Mouse (Mus musculus) limb, embryonic 14.5 days (tissue): ENCODE measurements around the gene Rnf121. TPM values are rescaled to one million over a fixed set of nuclear protein-coding genes. Genes with fewer than 3 reads are reported as not detected.
A peak's percentile ranks its signal among the peaks of the same experiment; 100 is the strongest.

Experiments
- ATAC-seq: fragments of 200-750 bp; cut with Nextera tagmentation; 2 replicates; pipeline ENCODE4 v1.8.0; 2017; ENCODE audit warnings: low read depth, moderate number of reproducible peaks, moderate TSS enrichment; ENCODE audit not compliant: low FRiP score
- DNase-seq: peaks from one replicate; pipeline ENCODE4 v3.0.0-alpha.2; 2015; ENCODE audit warnings: low spot score
- H3K27ac ChIP-seq: fragments of 300-500 bp; sonication (generic); replicated peaks from 2 replicates; pipeline ENCODE4 v1.5.1; 2014; ENCODE audit warnings: low read depth, mild to moderate bottlenecking, low read length, moderate library complexity, mixed read lengths
- H3K27me3 ChIP-seq: fragments of 300-500 bp; sonication (generic); 2 replicates; pipeline ENCODE4 v1.6.1; 2014; ENCODE audit warnings: low read length, mixed read lengths; ENCODE audit not compliant: control insufficient read depth, insufficient read depth
- H3K36me3 ChIP-seq: fragments of 300-500 bp; sonication (generic); 2 replicates; pipeline ENCODE4 v1.6.1; 2014; ENCODE audit warnings: mild to moderate bottlenecking, low read length, moderate library complexity, mixed read lengths; ENCODE audit not compliant: control insufficient read depth, insufficient read depth
- H3K4me1 ChIP-seq: fragments of 300-500 bp; sonication (generic); 2 replicates; pipeline ENCODE4 v1.6.1; 2014; ENCODE audit warnings: antibody characterized with exemption, low read length, mixed read lengths; ENCODE audit not compliant: control insufficient read depth, insufficient read depth
- H3K4me2 ChIP-seq: fragments of 300-500 bp; sonication (generic); replicated peaks from 2 replicates; pipeline ENCODE4 v1.6.1; 2014; ENCODE audit warnings: low read depth, mild to moderate bottlenecking, low read length, moderate library complexity; ENCODE audit not compliant: severe bottlenecking
- H3K4me3 ChIP-seq: fragments of 300-500 bp; sonication (generic); replicated peaks from 2 replicates; pipeline ENCODE4 v1.5.1; 2014; ENCODE audit warnings: low read length
- H3K9ac ChIP-seq: fragments of 300-500 bp; sonication (generic); 2 replicates; pipeline ENCODE4 v1.6.1; 2014; ENCODE audit warnings: mild to moderate bottlenecking, low read depth, low read length, moderate library complexity; ENCODE audit not compliant: severe bottlenecking
- H3K9me3 ChIP-seq: fragments of 300-500 bp; sonication (generic); 2 replicates; pipeline ENCODE4 v1.6.1; 2016; ENCODE audit warnings: low read length; ENCODE audit not compliant: control insufficient read depth
- POLR2A ChIP-seq: fragments of 200-500 bp; IDR thresholded peaks from 2 replicates; pipeline ENCODE4 v1.8.0; 2012; ENCODE audit warnings: inconsistent platforms, mild to moderate bottlenecking, moderate library complexity, borderline replicate concordance; ENCODE audit not compliant: insufficient read depth, insufficient read length; ENCODE audit errors: extremely low read depth
- WGBS: fragments of 180-500 bp; shearing (Covaris S2); extraction: QIAGEN DNeasy Blood & Tissue Kit; methylation state at CpG from one replicate; pipeline ENCODE4 v1.1.7; 2014; 5-methylcytosine and 5-hydroxymethylcytosine counted together
- polyA plus RNA-seq, 2 experiments: library from polyadenylated mRNA; depleted of rRNA in 1 of 2; stranded (reverse) in 1 of 2; unstranded in 1 of 2; fragments of >200 nt; fragmentation: Nextera tagmentation in 1 of 2; extraction: Ambion mirVana in 1 of 2; gene quantifications; 2 replicates each; pipeline versions ENCODE4 v1.2.1 to v1.2.3; 2012 to 2014

Rnf121 gene
- polyA plus RNA-seq, 2 experiments: 34.1 to 83.0 TPM

DNA sequence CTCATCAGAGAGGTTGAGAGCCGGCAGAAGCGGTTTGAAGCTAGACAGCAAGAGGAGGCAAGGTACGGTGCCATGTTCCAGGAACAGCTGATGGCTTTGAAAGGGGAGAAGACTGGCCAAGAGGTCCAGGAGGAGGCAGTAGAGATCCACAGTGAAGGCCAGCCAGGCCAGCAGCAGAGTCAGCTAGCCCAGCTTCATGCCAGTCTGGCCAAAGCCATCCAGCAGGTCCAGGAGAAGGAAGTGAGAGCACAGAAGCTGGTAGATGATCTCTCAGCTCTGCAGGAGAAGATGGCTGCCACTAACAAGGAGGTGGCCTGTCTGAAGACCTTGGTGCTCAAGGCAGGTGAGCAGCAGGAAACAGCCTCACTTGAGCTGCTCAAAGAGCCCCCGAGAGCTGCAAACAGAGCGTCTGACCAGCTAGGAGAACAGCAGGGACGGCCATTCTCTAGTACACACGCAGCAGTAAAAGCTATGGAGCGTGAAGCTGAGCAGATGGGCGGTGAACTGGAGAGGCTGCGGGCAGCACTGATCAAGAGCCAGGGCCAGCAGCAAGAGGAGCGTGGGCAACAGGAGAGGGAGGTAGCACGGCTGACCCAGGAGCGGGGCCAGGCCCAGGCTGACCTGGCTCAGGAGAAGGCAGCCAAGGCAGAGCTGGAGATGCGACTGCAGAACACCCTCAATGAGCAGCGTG is 65.7 kb downstream of the Rnf121 start:
- H3K36me3 ChIP-seq: peaks cover 97% of the 10 kb centered on the region
- no peak for DNase-seq
- H3K4me2 ChIP-seq: no peak overlapping the region
- TF ChIP-seq POLR2A: no peak
- no peak overlapping the region for H3K4me3 ChIP-seq
- WGBS: 94% methylated on average over 15 of the region's 15 CpGs
- H3K4me1 ChIP-seq: no peaks in the 10 kb centered on the region
- H3K27me3 ChIP-seq: no peaks in the 10 kb centered on the region
- H3K27ac ChIP-seq: no peak overlapping the region
- no peak for ATAC-seq
- no peaks in the 10 kb centered on the region for H3K9me3 ChIP-seq
- H3K9ac ChIP-seq: no peak overlapping the region

DNA sequence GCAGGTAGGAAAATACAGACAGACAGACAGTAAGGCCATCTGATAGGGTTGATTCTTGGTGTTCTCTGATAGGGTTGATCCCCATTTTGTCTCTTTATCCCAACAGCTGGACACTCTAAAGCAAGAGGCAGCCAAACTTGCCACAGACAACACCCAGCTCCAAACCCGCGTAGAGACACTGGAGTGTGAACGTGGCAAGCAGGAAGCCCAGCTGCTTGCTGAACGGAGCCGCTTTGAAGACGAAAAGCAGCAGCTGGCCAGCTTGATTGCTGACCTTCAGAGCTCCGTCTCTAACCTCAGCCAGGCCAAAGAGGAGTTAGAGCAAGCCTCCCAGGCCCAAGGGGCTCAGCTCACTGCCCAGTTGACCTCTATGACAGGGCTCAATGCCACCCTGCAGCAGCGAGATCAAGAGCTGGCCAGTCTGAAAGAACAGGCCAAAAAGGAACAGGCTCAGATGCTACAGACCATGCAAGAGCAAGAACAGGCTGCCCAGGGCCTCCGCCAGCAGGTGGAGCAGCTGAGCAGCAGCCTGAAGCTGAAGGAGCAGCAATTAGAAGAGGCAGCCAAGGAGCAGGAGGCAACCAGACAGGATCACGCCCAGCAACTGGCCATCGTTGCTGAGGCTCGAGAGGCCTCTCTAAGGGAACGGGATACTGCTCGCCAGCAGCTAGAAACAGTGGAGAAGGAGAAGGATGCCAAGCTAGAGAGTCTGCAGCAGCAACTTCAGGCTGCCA is 66.9 kb downstream of the Rnf121 start:
- Histone ChIP-seq H3K27me3 (no peaks in the 10 kb centered on the region), H3K36me3 (peaks cover 99% of the 10 kb centered on the region), H3K27ac (no peak overlapping the region), H3K4me2 (no peak overlapping the region), H3K9ac (no peak overlapping the region), H3K4me1 (no peaks in the 10 kb centered on the region), H3K4me3 (no peak overlapping the region), H3K9me3 (no peaks in the 10 kb centered on the region)
- peak; percentile 56; the same call in 1 of the 2 replicates for ATAC-seq
- no peak for TF ChIP-seq POLR2A
- peak; percentile 66 for DNase-seq
- 67% methylated on average over 14 of the region's 14 CpGs for WGBS

DNA sequence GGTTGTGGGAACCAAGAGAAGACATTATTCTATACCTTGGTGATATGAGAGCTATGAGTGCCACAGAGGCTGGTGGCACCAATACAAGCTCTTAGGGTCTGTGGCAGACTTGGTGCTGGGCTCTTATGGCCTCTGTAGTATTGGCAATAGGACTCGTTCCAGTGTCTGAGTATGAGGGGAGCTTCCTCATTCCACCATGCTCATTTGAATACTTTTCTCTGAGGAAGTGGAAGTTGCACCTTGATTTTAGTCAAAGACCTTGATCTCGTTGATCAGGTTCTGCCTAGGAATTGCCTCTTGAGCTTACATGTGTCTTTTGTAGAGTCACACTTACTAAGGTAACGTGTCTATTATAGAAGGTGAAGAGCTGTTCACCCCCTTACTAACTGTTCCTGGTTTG is 71.0 kb downstream of the Rnf121 start:
- no peak for ATAC-seq
- 92% methylated on average over 3 of the region's 3 CpGs for WGBS
- no peak for TF ChIP-seq POLR2A
- H3K9me3 ChIP-seq: no peaks in the 10 kb centered on the region
- no peak overlapping the region for H3K4me3 ChIP-seq
- H3K4me2 ChIP-seq: no peak overlapping the region
- no peaks in the 10 kb centered on the region for H3K27me3 ChIP-seq
- DNase-seq: no peak
- H3K9ac ChIP-seq: no peak overlapping the region
- no peak overlapping the region for H3K27ac ChIP-seq
- peaks cover 98% of the 10 kb centered on the region for H3K36me3 ChIP-seq
- no peaks in the 10 kb centered on the region for H3K4me1 ChIP-seq

DNA sequence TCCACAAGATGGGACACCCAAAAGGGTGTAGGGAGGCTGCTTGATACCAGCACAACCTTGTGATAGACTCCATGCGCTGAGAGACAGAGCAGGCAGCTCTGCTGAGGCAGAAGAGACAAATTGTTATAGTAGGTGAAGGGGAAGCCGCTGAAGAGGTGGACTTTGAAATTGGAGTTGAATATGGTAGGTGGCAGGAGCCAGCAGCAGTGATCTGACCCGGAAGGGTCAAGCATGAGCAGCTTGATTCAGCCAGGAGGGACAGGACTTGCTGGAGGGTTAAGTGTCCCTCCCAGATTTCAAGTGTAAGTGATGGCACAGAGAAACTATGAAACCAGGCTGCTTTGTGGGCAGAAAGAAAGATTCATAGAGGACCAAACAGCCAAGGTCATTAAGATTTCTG is 80.2 kb downstream of the Rnf121 start:
- Histone ChIP-seq H3K27ac (no peak overlapping the region), H3K4me3 (no peak overlapping the region), H3K9ac (no peak overlapping the region), H3K4me2 (no peak overlapping the region), H3K36me3 (peaks cover 73% of the 10 kb centered on the region), H3K27me3 (no peaks in the 10 kb centered on the region), H3K9me3 (no peaks in the 10 kb centered on the region), H3K4me1 (no peaks in the 10 kb centered on the region)
- no peak for TF ChIP-seq POLR2A
- ATAC-seq (no peak), DNase-seq (no peak)
- 87% methylated on average over 3 of the region's 3 CpGs for WGBS

DNA sequence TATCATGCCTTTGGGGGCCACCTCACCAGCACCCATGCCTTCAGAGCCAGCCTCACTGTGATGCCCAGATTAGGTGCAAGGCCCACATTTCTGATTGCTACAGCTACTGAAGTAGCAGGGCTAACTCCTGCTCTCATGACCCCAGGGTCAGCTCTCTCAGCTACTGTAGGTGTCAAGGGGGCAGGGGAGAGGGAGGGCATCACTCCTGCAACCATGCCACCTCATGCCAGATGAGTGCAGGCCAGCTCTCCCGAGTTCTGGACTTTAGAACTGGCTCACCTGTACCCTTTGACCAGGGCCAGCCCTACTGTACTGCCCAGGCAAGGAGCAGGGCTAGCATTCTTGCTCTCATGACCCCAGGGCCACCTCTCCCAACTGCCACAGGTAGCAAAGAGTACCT is 82.5 kb downstream of the Rnf121 start:
- Histone ChIP-seq H3K27ac (no peak overlapping the region), H3K27me3 (no peaks in the 10 kb centered on the region), H3K4me2 (no peak overlapping the region), H3K4me1 (no peaks in the 10 kb centered on the region), H3K9ac (no peak overlapping the region), H3K4me3 (no peak overlapping the region), H3K36me3 (peaks cover 53% of the 10 kb centered on the region), H3K9me3 (no peaks in the 10 kb centered on the region)
- TF ChIP-seq POLR2A: no peak
- no peak for ATAC-seq
- no peak for DNase-seq
- 90% methylated on average over 1 of the region's 1 CpGs for WGBS
